Mouse (Mus musculus) adrenal gland, adult 8-10 months (tissue): ENCODE measurements around the gene Slc6a11. TPM values are rescaled to one million over a fixed set of nuclear protein-coding genes. Genes with fewer than 3 reads are reported as not detected.

Source experiments
- DNase-seq: peaks from one replicate; pipeline ENCODE4 v3.0.0; 2022
- total RNA-seq, 4 experiments: library from RNA; stranded (reverse); gene quantifications; 2 replicates each; pipeline ENCODE4 v1.2.4; 2022

The Slc6a11 gene
- total RNA-seq, 4 experiments from 2014 or later, result 0.12 to 0.31 (median 0.18) TPM

- no peak for DNase-seq
Measured at GRCm38 (mm10) chr6:114267979-114268378, 136.9 kb downstream of the Slc6a11 start.

- no peak for DNase-seq
Measured at GRCm38 (mm10) chr6:114269589-114269988, 138.5 kb downstream of the Slc6a11 start.

- no peak for DNase-seq
Measured at GRCm38 (mm10) chr6:114270799-114271198, 139.8 kb downstream of the Slc6a11 start.

GRCm38 (mm10) chr6:114272279-114272678 is 141.2 kb downstream of the Slc6a11 start:
- DNase-seq, result no peak

GRCm38 (mm10) chr6:114273997-114274728 is 143.1 kb downstream of the Slc6a11 start:
- DNase-seq, result no peak

- no peak for DNase-seq
Measured at GRCm38 (mm10) chr6:114275800-114276199, 144.8 kb downstream of the Slc6a11 start.

GRCm38 (mm10) chr6:114282469-114283277 is 151.6 kb downstream of the Slc6a11 start, which contains the start of gene Slc6a1:
TSS of gene Slc6a1 (plus strand) at chr6:114282635.
- no peak for DNase-seq

- DNase-seq, result no peak
Measured at GRCm38 (mm10) chr6:114283278-114283770, 152.3 kb downstream of the Slc6a11 start.

- DNase-seq, result no peak
Measured at GRCm38 (mm10) chr6:114283927-114284703, 153.1 kb downstream of the Slc6a11 start.

- no peak for DNase-seq
Measured at GRCm38 (mm10) chr6:114285424-114285823, 154.4 kb downstream of the Slc6a11 start.

- no peak for DNase-seq
Measured at GRCm38 (mm10) chr6:114289106-114289505, 158.1 kb downstream of the Slc6a11 start.

- no peak for DNase-seq
Measured at GRCm38 (mm10) chr6:114290184-114290583, 159.1 kb downstream of the Slc6a11 start.

GRCm38 (mm10) chr6:114290929-114291328 is 159.9 kb downstream of the Slc6a11 start:
- no peak for DNase-seq

GRCm38 (mm10) chr6:114291396-114291795 is 160.4 kb downstream of the Slc6a11 start:
- no peak for DNase-seq

- DNase-seq, result no peak
Measured at GRCm38 (mm10) chr6:114293511-114293910, 162.5 kb downstream of the Slc6a11 start.

- DNase-seq, result no peak
Measured at GRCm38 (mm10) chr6:114295086-114295485, 164.0 kb downstream of the Slc6a11 start.

- no peak for DNase-seq
Measured at GRCm38 (mm10) chr6:114297260-114298002, 166.4 kb downstream of the Slc6a11 start.
